Mouse (Mus musculus): ENCODE data around the gene Pmm1. TPM values are rescaled to one million over a fixed set of nuclear protein-coding genes. Genes with fewer than 3 reads are reported as not detected.

Gene Pmm1
- polyA plus RNA-seq, 1 experiment from 2014 or later, result 62.5 TPM

DNA sequence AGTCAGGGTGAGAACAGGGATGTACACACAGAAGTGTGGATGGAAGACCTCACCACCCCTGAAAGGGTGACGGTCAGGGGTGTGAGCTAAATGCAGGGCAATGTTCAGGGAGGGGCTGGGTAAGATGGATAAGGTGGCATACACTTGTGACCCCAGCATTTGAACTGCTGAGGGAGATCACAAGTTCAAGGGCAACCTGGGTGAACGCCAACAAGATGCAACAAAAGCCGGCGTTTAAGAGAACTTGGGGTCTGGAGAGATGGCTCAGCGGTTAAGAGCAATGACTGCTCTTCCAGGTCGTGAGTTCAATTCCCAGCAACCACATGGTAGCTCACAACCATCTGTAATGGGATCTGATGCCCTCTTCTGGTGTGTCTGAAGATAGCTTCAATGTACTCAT, 6.0 kb downstream of the Pmm1 start:
- Histone ChIP-seq H3K4me2 (no peak overlapping the region), H3K27ac (no peak overlapping the region), H3K9me3 (replicated peaks) (no peaks in the 10 kb centered on the region), H3K27me3 (no peaks in the 10 kb centered on the region), H3K36me3 (ENCODE audit: poor library complexity, severe bottlenecking) (peaks cover 56% of the 10 kb centered on the region), H3K4me1 (peaks cover 8% of the 10 kb centered on the region; the same call in 1 of the 2 replicates), H3K4me3 (no peak overlapping the region), H3K9ac (no peak overlapping the region)
- WGBS, result 91% methylated on average over 6 of the region's 6 CpGs
- ATAC-seq, result no peak

DNA sequence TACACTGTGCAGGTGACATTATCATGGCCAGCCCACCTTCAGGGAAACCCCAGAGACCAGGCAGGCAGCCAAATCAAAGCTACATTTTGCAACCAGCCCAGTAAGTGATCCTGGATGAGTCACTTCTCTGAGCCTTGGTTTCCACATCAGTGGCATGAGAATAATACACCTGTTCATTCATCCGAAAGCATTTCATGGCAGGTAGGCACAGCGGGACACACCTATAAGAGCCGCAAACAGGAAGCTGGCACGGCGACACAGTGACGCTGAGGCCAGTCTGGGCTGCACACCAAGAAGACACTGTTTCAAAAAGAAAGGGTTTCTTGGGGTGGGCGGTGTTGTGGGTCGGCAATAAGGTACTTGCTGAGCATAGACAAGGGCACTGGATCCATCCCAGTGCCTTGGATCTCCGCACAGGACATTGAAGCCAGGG, 6.6 kb downstream of the Pmm1 start:
- Histone ChIP-seq H3K27ac (no peak overlapping the region), H3K9me3 (replicated peaks) (no peaks in the 10 kb centered on the region)
- ATAC-seq, result no peak

DNA sequence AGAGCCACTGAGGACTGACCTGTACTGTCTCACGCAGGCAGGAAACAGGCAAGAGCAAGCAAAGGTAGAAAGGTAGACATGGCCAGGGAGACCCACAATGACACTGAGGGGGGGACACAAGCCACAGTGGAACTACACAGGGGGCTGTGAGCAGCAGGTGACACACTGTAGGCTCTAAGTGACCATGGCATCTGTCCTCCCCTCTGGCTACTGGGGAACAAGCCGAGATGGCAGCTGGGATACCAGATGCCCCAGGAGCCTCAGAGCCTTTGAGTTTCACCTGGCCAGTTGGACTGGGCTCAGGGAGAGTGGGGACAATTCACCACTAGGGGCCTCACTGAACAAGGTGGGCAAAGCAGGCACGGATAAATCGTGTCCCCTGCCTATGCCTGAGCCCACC, 8.4 kb downstream of the Pmm1 start:
- no peak overlapping the region for H3K27ac ChIP-seq
- no peaks in the 10 kb centered on the region for H3K4me1 ChIP-seq
- no peak overlapping the region for H3K4me3 ChIP-seq
- 79% methylated on average over 4 of the region's 4 CpGs for WGBS
- no peak overlapping the region for H3K4me2 ChIP-seq
- ATAC-seq, result no peak
- no peaks in the 10 kb centered on the region for H3K27me3 ChIP-seq
- peaks cover 78% of the 10 kb centered on the region for H3K36me3 ChIP-seq (ENCODE audit: poor library complexity, severe bottlenecking)
- no peak overlapping the region for H3K9ac ChIP-seq
- no peaks in the 10 kb centered on the region for H3K9me3 ChIP-seq (replicated peaks)

More for the DNA sequence above, 6.6 kb downstream of the Pmm1 start:
- Histone ChIP-seq H3K4me1 (peaks cover 4% of the 10 kb centered on the region; the same call in 1 of the 2 replicates), H3K4me3 (no peak overlapping the region), H3K36me3 (ENCODE audit: poor library complexity, severe bottlenecking) (peaks cover 61% of the 10 kb centered on the region), H3K9ac (no peak overlapping the region), H3K27me3 (no peaks in the 10 kb centered on the region), H3K4me2 (no peak overlapping the region)
- WGBS, result 95% methylated on average over 9 of the region's 9 CpGs

DNA sequence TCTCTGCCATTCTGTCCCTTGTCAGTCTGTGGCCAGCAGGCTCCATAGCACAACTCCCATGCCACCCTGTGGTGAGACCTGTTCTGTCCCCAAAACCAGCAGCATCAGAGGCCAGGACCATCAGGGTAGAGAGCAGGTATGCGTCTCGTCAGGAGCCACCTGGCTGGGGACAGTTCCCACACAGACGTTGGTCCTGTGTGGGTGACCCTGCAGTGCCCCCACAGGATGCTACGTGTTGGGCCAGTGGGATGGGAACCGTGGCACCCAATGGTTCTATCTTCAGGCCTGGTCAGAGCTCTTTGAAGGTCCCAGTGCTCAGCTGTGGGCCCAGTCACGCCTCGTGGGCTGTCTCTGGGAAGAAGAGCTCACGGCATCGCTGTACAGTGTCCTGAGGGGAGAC, 9.6 kb downstream of the Pmm1 start:
- H3K36me3 ChIP-seq (ENCODE audit: poor library complexity, severe bottlenecking), result peaks cover 87% of the 10 kb centered on the region
- no peaks in the 10 kb centered on the region for H3K9me3 ChIP-seq (replicated peaks)
- H3K4me3 ChIP-seq, result no peak overlapping the region
- no peak overlapping the region for H3K27ac ChIP-seq
- WGBS, result 93% methylated on average over 9 of the region's 9 CpGs
- H3K4me2 ChIP-seq, result no peak overlapping the region
- H3K27me3 ChIP-seq, result no peaks in the 10 kb centered on the region
- no peak for ATAC-seq
- no peak overlapping the region for H3K9ac ChIP-seq
- no peaks in the 10 kb centered on the region for H3K4me1 ChIP-seq

DNA sequence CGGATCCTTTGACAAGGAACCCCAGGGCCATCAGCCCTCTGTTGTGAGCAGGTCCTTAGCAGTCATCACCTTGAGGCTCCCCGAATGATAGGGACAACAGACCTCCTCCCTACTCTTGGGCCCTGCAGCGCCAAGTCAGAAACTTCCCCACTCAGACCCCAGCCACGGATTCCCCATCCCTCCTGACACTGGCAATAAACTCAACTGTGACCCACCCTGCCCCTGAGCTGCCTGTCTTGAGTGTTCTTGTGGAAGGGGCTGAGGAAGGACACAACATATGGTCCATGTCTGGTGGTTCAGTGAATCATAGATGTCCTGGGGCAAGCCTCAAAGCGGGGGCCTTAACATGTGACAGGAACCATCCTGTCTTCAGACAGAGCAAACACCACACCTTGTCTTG, 10.0 kb downstream of the Pmm1 start:
- no peak for ATAC-seq
- Histone ChIP-seq H3K4me1 (no peaks in the 10 kb centered on the region), H3K9me3 (replicated peaks) (no peaks in the 10 kb centered on the region), H3K27me3 (no peaks in the 10 kb centered on the region), H3K4me3 (no peak overlapping the region), H3K36me3 (ENCODE audit: poor library complexity, severe bottlenecking) (peaks cover 83% of the 10 kb centered on the region), H3K27ac (no peak overlapping the region), H3K4me2 (no peak overlapping the region), H3K9ac (no peak overlapping the region)
- WGBS, result 92% methylated on average over 5 of the region's 5 CpGs

DNA sequence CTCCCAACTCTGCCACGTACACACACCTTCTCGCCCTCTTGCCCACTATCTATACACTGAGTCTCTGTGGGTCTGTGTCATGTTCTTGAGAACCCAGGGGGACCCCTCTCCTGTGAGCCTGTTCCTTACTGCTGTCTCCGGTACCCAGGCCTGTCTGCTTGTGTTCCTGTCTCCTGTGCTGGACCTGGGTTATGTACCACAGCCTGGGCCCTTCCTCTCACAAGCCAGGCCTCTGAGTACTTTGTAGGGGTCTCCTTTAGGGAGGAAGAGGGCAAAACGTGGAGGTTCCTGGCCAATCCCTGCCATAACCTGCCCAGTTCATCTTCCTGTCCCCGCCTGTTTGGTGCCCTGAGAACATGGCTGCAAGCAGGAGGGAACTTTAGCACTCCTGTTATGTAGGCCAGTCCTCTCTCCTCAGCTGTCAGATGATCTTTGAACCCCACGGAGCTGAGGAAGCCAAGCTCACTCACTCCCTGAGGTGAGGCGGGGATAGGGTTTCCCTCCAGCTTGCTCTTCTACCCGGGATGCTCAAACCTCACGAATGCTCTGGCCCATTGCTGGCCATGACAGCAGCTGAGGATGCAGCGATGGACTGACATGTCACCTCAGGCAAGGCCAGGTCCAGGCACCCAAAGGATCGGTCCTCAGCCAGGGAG, 11.1 kb downstream of the Pmm1 start:
- Histone ChIP-seq H3K4me3 (no peak overlapping the region), H3K9me3 (replicated peaks) (no peaks in the 10 kb centered on the region), H3K9ac (no peak overlapping the region), H3K4me2 (no peak overlapping the region), H3K27ac (no peak overlapping the region), H3K4me1 (no peaks in the 10 kb centered on the region), H3K36me3 (ENCODE audit: poor library complexity, severe bottlenecking) (peaks cover 72% of the 10 kb centered on the region), H3K27me3 (no peaks in the 10 kb centered on the region)
- WGBS, result 69% methylated on average over 11 of the region's 11 CpGs
- no peak for ATAC-seq

DNA sequence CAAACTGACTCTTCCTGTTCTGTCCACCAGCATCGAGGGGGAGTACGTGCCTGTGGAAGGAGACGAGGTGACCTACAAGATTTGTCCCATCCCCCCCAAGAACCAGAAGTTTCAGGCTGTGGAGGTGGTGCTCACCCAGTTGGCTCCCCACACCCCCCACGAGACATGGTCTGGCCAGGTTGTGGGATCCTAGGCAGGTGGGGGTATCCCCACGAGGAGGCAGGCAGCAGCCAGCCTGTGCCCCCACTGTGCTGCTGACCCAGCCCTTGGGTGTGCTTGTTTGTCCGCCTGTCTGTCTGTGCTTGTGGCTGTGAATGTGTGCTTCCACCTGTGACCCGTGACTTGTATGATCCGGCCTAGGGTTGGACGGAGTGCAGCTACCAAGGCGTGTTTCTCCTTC, 11.7 kb downstream of the Pmm1 start:
- WGBS, result 86% methylated on average over 10 of the region's 10 CpGs
- no peak for ATAC-seq
- peaks cover 67% of the 10 kb centered on the region for H3K36me3 ChIP-seq (ENCODE audit: poor library complexity, severe bottlenecking)

DNA sequence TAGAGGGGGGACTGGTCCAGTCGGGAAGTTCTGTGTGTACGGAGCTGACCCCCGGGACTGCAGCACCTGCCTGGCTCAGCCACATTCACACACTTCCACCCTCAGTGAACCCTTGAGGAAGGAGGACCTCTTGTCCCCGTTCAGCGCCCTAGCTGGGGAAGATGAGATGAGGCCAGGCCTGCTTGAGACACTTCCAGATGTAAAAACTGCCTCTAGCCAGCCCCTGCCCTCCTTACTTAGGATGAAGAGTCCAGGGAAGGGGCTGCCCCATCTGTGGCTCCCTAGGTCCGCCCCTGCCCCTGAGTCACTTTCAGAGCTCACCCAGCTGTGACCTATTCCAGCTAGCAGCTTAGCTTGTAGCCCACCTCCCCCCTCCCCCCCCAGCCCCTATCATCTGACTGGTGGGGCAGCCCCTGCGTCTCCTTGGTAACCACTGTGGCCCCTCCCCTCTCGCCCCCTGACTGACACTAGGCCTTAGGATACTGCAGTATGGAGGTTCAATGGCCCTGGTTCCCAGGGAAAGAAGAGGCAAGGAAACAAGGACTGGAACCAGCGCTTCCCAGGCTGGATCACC, 17.5 kb downstream of the Pmm1 start:
- ATAC-seq, result no peak
- no peak overlapping the region for H3K4me2 ChIP-seq
- H3K9ac ChIP-seq, result 0 out of 2 replicates have a peak overlapping the region, but pooled peaks have one; percentile 10
- peaks cover 14% of the 10 kb centered on the region for H3K4me1 ChIP-seq
- H3K27ac ChIP-seq, result no peak overlapping the region
- H3K4me3 ChIP-seq, result no peak overlapping the region
- 7% methylated on average over 9 of the region's 9 CpGs for WGBS
- peaks cover 21% of the 10 kb centered on the region for H3K36me3 ChIP-seq (ENCODE audit: poor library complexity, severe bottlenecking)
- H3K27me3 ChIP-seq, result no peaks in the 10 kb centered on the region
- no peaks in the 10 kb centered on the region for H3K9me3 ChIP-seq (replicated peaks)

More for the DNA sequence above, 11.7 kb downstream of the Pmm1 start:
- Histone ChIP-seq H3K27ac (no peak overlapping the region), H3K4me1 (no peaks in the 10 kb centered on the region), H3K4me3 (no peak overlapping the region), H3K9me3 (replicated peaks) (no peaks in the 10 kb centered on the region), H3K9ac (no peak overlapping the region), H3K27me3 (no peaks in the 10 kb centered on the region), H3K4me2 (no peak overlapping the region)

DNA sequence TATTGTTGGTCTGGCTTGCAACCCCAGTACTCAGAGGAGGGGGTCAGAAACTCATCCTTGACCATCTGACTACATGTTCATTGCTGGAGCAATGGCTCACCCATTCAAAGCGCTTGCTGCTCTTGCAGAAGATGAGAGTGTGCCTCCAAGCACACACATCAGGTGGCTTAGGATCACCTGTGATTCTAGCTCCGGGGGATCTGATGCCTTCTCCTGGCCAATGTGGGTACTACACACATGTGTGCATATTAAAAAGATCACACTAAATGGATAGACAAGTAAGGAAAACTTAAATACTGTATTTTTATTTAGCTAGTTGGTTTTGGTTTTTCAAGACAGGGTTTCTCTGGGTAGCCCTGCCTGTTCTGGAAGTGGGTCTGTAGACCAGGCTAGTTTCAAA, 19.7 kb downstream of the Pmm1 start:
- Histone ChIP-seq H3K27ac (no peak overlapping the region), H3K4me2 (no peak overlapping the region), H3K9me3 (replicated peaks) (no peaks in the 10 kb centered on the region), H3K4me1 (peaks cover 36% of the 10 kb centered on the region), H3K9ac (no peak overlapping the region), H3K27me3 (no peaks in the 10 kb centered on the region), H3K4me3 (no peak overlapping the region), H3K36me3 (ENCODE audit: poor library complexity, severe bottlenecking) (0 out of 2 replicates have a peak, but pooled peaks cover 3% of the 10 kb centered on the region)
- no peak for ATAC-seq
- WGBS, result 98% methylated on average over 2 of the region's 2 CpGs

DNA sequence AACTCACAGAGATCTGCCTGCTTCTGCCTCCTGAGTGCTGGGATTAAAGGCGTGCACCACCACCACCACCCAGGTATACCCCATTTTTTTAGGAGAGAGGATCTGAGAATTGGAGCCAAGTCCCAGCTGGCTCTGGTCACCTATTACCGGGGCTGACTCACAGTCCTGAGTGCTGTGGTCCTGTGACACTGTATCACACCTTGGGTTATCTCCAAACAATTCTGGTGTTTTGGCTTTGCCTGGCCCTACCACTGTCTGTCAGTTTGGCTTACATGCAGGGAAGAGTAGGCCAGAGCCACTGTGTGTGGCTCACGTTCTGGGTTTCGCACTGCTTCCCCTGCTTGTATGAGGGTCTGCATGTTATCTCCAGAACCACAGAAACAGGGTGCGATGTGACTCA, 20.5 kb downstream of the Pmm1 start:
- Histone ChIP-seq H3K4me1 (peaks cover 36% of the 10 kb centered on the region), H3K9me3 (replicated peaks) (no peaks in the 10 kb centered on the region), H3K27ac (no peak overlapping the region), H3K27me3 (no peaks in the 10 kb centered on the region), H3K4me2 (no peak overlapping the region), H3K4me3 (no peak overlapping the region), H3K36me3 (ENCODE audit: poor library complexity, severe bottlenecking) (0 out of 2 replicates have a peak, but pooled peaks cover 3% of the 10 kb centered on the region), H3K9ac (no peak overlapping the region)
- WGBS, result 97% methylated on average over 5 of the region's 5 CpGs
- no peak for ATAC-seq

DNA sequence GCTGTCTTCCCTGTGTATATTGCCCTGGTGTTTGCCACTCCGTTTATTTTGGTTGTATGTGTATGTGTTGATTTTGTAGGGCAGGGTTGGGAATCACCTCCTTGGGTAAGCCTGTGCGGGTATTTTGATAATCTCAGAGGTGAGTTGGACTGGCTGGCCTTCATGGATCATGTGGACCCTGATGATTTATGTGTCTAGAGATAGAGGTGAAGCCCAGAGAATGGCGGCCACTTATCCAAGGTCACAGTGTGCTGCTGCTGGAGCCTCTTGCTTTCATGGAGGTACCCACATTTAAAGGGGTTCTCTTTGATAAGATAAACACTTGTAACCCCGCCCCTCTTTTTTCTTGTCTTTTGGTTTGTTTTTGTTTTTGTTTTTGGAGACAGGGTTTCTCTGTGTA, 21.0 kb downstream of the Pmm1 start:
- no peak overlapping the region for H3K9ac ChIP-seq
- 90% methylated on average over 4 of the region's 4 CpGs for WGBS
- no peaks in the 10 kb centered on the region for H3K9me3 ChIP-seq (replicated peaks)
- no peak overlapping the region for H3K27ac ChIP-seq
- H3K27me3 ChIP-seq, result no peaks in the 10 kb centered on the region
- H3K4me1 ChIP-seq, result peaks cover 36% of the 10 kb centered on the region
- H3K36me3 ChIP-seq (ENCODE audit: poor library complexity, severe bottlenecking), result 0 out of 2 replicates have a peak, but pooled peaks cover 3% of the 10 kb centered on the region
- H3K4me3 ChIP-seq, result no peak overlapping the region
- ATAC-seq, result no peak
- no peak overlapping the region for H3K4me2 ChIP-seq

DNA sequence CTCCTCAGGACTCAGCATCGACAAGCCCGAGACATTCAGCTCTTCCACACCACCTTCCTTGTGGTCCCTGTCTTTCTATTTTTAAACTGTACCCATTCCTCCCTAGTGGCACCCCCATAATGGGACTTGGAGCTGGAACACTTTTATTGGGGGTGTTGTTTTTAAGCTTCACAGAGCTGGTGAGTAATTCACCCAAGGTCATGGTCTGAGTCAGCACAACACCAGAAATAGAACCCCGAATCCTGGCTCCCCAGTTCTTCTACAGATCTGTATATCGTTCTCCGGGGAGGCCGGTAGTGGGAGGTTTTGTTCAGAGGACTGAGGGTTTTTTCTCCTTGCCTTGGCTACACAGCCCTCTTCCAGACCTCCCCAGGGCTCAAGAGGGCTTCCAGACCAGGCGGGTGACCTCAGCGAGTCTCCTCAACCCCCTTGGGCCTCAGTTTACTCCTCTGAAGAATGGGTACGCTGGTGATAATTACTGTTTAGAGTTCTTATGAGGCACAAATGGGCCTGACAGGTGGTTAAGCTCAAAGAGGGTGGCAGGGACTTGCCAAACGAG, 21.5 kb downstream of the Pmm1 start:
- Histone ChIP-seq H3K9ac (no peak overlapping the region), H3K4me1 (peaks cover 36% of the 10 kb centered on the region), H3K9me3 (replicated peaks) (no peaks in the 10 kb centered on the region), H3K36me3 (ENCODE audit: poor library complexity, severe bottlenecking) (0 out of 2 replicates have a peak, but pooled peaks cover 3% of the 10 kb centered on the region), H3K4me2 (no peak overlapping the region), H3K27ac (no peak overlapping the region), H3K4me3 (no peak overlapping the region), H3K27me3 (no peaks in the 10 kb centered on the region)
- 90% methylated on average over 10 of the region's 10 CpGs for WGBS
- no peak for ATAC-seq

Measured in forebrain, embryonic 13.5 days (tissue).